Mouse (Mus musculus): ENCODE results near the gene Comp. TPM values are rescaled to one million over a fixed set of nuclear protein-coding genes. Genes with fewer than 3 reads are reported as not detected.

Gene Comp
- polyA plus RNA-seq, 1 experiment from 2014 or later = 0.25 TPM

- H3K4me1 ChIP-seq (replicated peaks; ENCODE audit: control insufficient read depth, insufficient read depth, low read length) = peaks cover 5% of the 10 kb centered on the region; the same call in 1 of the 2 replicates
- H3K4me2 ChIP-seq (replicated peaks; ENCODE audit: low read depth) = no peak overlapping the region
- no peak for ATAC-seq
- no peak overlapping the region for H3K9ac ChIP-seq (ENCODE audit: low read depth, low read length)
- H3K36me3 ChIP-seq (ENCODE audit: control insufficient read depth, insufficient read depth) = no peaks in the 10 kb centered on the region
- no peak overlapping the region for H3K4me3 ChIP-seq (ENCODE audit: low read depth, low read length)
- H3K27me3 ChIP-seq (replicated peaks; ENCODE audit: control insufficient read depth, insufficient read depth, low read length) = no peaks in the 10 kb centered on the region
- 37% methylated on average over 3 of the region's 3 CpGs for WGBS
- H3K9me3 ChIP-seq (ENCODE audit: control insufficient read depth) = no peaks in the 10 kb centered on the region
- no peak overlapping the region for H3K27ac ChIP-seq (ENCODE audit: low read depth, low read length)
- TF ChIP-seq CTCF (IDR thresholded peaks at IDR 0.05; ENCODE audit: low read depth) = no peak
These were observed 13.9 kb upstream of the Comp start for GRCm38 (mm10) chr8:70359411-70359810.

GRCm38 (mm10) chr8:70360769-70361168 is 12.6 kb upstream of the Comp start:
- peaks cover 6% of the 10 kb centered on the region; the same call in 1 of the 2 replicates for H3K4me1 ChIP-seq (replicated peaks; ENCODE audit: control insufficient read depth, insufficient read depth, low read length)
- WGBS = 47% methylated on average over 4 of the region's 4 CpGs
- TF ChIP-seq CTCF (IDR thresholded peaks at IDR 0.05; ENCODE audit: low read depth) = peak; percentile 72

GRCm38 (mm10) chr8:70361484-70362032 is 11.8 kb upstream of the Comp start:
- Histone ChIP-seq H3K4me2 (replicated peaks; ENCODE audit: low read depth) (no peak overlapping the region), H3K27ac (ENCODE audit: low read depth, low read length) (no peak overlapping the region), H3K9ac (ENCODE audit: low read depth, low read length) (no peak overlapping the region), H3K4me3 (ENCODE audit: low read depth, low read length) (no peak overlapping the region), H3K4me1 (replicated peaks; ENCODE audit: control insufficient read depth, insufficient read depth, low read length) (peaks cover 6% of the 10 kb centered on the region; the same call in 1 of the 2 replicates), H3K9me3 (ENCODE audit: control insufficient read depth) (no peaks in the 10 kb centered on the region), H3K27me3 (replicated peaks; ENCODE audit: control insufficient read depth, insufficient read depth, low read length) (no peaks in the 10 kb centered on the region), H3K36me3 (ENCODE audit: control insufficient read depth, insufficient read depth) (no peaks in the 10 kb centered on the region)
- ATAC-seq = no peak
- 77% methylated on average over 10 of the region's 10 CpGs for WGBS
- no peak for TF ChIP-seq CTCF (IDR thresholded peaks at IDR 0.05; ENCODE audit: low read depth)

More at GRCm38 (mm10) chr8:70360769-70361168, 12.6 kb upstream of the Comp start:
- no peak for ATAC-seq
- Histone ChIP-seq H3K9ac (ENCODE audit: low read depth, low read length) (no peak overlapping the region), H3K27me3 (replicated peaks; ENCODE audit: control insufficient read depth, insufficient read depth, low read length) (no peaks in the 10 kb centered on the region), H3K36me3 (ENCODE audit: control insufficient read depth, insufficient read depth) (no peaks in the 10 kb centered on the region), H3K9me3 (ENCODE audit: control insufficient read depth) (no peaks in the 10 kb centered on the region), H3K27ac (ENCODE audit: low read depth, low read length) (no peak overlapping the region), H3K4me2 (replicated peaks; ENCODE audit: low read depth) (no peak overlapping the region), H3K4me3 (ENCODE audit: low read depth, low read length) (no peak overlapping the region)

GRCm38 (mm10) chr8:70364066-70364465 is 9.3 kb upstream of the Comp start:
- H3K4me2 ChIP-seq (replicated peaks; ENCODE audit: low read depth) = no peak overlapping the region
- H3K36me3 ChIP-seq (ENCODE audit: control insufficient read depth, insufficient read depth) = no peaks in the 10 kb centered on the region
- H3K9ac ChIP-seq (ENCODE audit: low read depth, low read length) = no peak overlapping the region
- no peak overlapping the region for H3K27ac ChIP-seq (ENCODE audit: low read depth, low read length)
- no peaks in the 10 kb centered on the region for H3K9me3 ChIP-seq (ENCODE audit: control insufficient read depth)
- TF ChIP-seq CTCF (IDR thresholded peaks at IDR 0.05; ENCODE audit: low read depth) = no peak
- no peaks in the 10 kb centered on the region for H3K27me3 ChIP-seq (replicated peaks; ENCODE audit: control insufficient read depth, insufficient read depth, low read length)
- WGBS = 23% methylated on average over 5 of the region's 5 CpGs
- H3K4me1 ChIP-seq (replicated peaks; ENCODE audit: control insufficient read depth, insufficient read depth, low read length) = peaks cover 6% of the 10 kb centered on the region; the same call in 1 of the 2 replicates
- H3K4me3 ChIP-seq (ENCODE audit: low read depth, low read length) = no peak overlapping the region
- ATAC-seq = peak; percentile 58

GRCm38 (mm10) chr8:70366588-70366987 is 6.8 kb upstream of the Comp start:
- WGBS = 62% methylated on average over 5 of the region's 5 CpGs
- Histone ChIP-seq H3K9me3 (ENCODE audit: control insufficient read depth) (no peaks in the 10 kb centered on the region), H3K27me3 (replicated peaks; ENCODE audit: control insufficient read depth, insufficient read depth, low read length) (no peaks in the 10 kb centered on the region; the same call in 1 of the 2 replicates), H3K36me3 (ENCODE audit: control insufficient read depth, insufficient read depth) (no peaks in the 10 kb centered on the region), H3K9ac (ENCODE audit: low read depth, low read length) (no peak overlapping the region), H3K4me1 (replicated peaks; ENCODE audit: control insufficient read depth, insufficient read depth, low read length) (peaks cover 6% of the 10 kb centered on the region; the same call in 1 of the 2 replicates), H3K4me3 (ENCODE audit: low read depth, low read length) (no peak overlapping the region), H3K4me2 (replicated peaks; ENCODE audit: low read depth) (no peak overlapping the region), H3K27ac (ENCODE audit: low read depth, low read length) (no peak overlapping the region)
- no peak for TF ChIP-seq CTCF (IDR thresholded peaks at IDR 0.05; ENCODE audit: low read depth)
- ATAC-seq = no peak

- 0 out of 2 replicates have a peak, but pooled peaks cover 3% of the 10 kb centered on the region for H3K4me1 ChIP-seq (replicated peaks; ENCODE audit: control insufficient read depth, insufficient read depth, low read length)
These were observed 2.9 kb upstream of the Comp start for GRCm38 (mm10) chr8:70370476-70370875.

More at GRCm38 (mm10) chr8:70370476-70370875, 2.9 kb upstream of the Comp start:
- Histone ChIP-seq H3K9ac (ENCODE audit: low read depth, low read length) (no peak overlapping the region), H3K27me3 (replicated peaks; ENCODE audit: control insufficient read depth, insufficient read depth, low read length) (peaks cover 32% of the 10 kb centered on the region), H3K4me2 (replicated peaks; ENCODE audit: low read depth) (no peak overlapping the region), H3K4me3 (ENCODE audit: low read depth, low read length) (no peak overlapping the region), H3K36me3 (ENCODE audit: control insufficient read depth, insufficient read depth) (no peaks in the 10 kb centered on the region), H3K9me3 (ENCODE audit: control insufficient read depth) (no peaks in the 10 kb centered on the region), H3K27ac (ENCODE audit: low read depth, low read length) (no peak overlapping the region)
- no peak for ATAC-seq
- 85% methylated on average over 7 of the region's 7 CpGs for WGBS
- TF ChIP-seq CTCF (IDR thresholded peaks at IDR 0.05; ENCODE audit: low read depth) = no peak
